Mouse (Mus musculus) spleen, adult 2 months (tissue): ENCODE data around the gene Marcksl1. TPM values are rescaled to one million over a fixed set of nuclear protein-coding genes. Genes with fewer than 3 reads are reported as not detected.
"Not testable (repeated sequence)": the region's sequence is repeated elsewhere in the genome, so short reads cannot be mapped to it uniquely, and the experiment has no call there.

Source experiments
- DNase-seq, 2 experiments: peaks; one replicate each; pipeline versions ENCODE4 v3.0.0 to v3.0.0-alpha.2; 2012 to 2021; ENCODE audit warnings: low spot score in 2 of 2, low read depth in 1 of 2
- H3K27ac ChIP-seq: fragments of 200-500 bp; 2 replicates; pipeline ENCODE4 v1.5.1; 2012; ENCODE audit warnings: low read length, inconsistent platforms; ENCODE audit not compliant: insufficient read depth
- H3K27me3 ChIP-seq: fragments of 200-500 bp; 2 replicates; pipeline ENCODE4 v1.6.1; 2012; ENCODE audit warnings: mild to moderate bottlenecking, moderate library complexity, low read length, inconsistent platforms; ENCODE audit not compliant: control insufficient read depth, insufficient read depth
- H3K36me3 ChIP-seq: fragments of 200-500 bp; 2 replicates; pipeline ENCODE4 v1.6.1; 2012; ENCODE audit warnings: mild to moderate bottlenecking, low read length, inconsistent platforms; ENCODE audit not compliant: control insufficient read depth, insufficient read depth
- H3K4me1 ChIP-seq: fragments of 200-500 bp; 2 replicates; pipeline ENCODE4 v1.6.1; 2011; ENCODE audit warnings: inconsistent platforms; ENCODE audit not compliant: control insufficient read depth, insufficient read depth, insufficient read length
- H3K4me3 ChIP-seq: fragments of 200-500 bp; 2 replicates; pipeline ENCODE4 v1.5.1; 2011; ENCODE audit warnings: mild to moderate bottlenecking, inconsistent platforms; ENCODE audit not compliant: insufficient read depth, insufficient read length; ENCODE audit errors: extremely low read depth
- CTCF ChIP-seq: fragments of 200-500 bp; IDR thresholded peaks from 2 replicates; pipeline ENCODE4 v1.5.1; 2011; ENCODE audit warnings: mild to moderate bottlenecking, inconsistent platforms; ENCODE audit not compliant: insufficient read depth, insufficient read length, insufficient replicate concordance; ENCODE audit errors: extremely low read depth
- POLR2A ChIP-seq: fragments of 200-500 bp; IDR thresholded peaks from 2 replicates; pipeline ENCODE4 v1.6.1; 2011; ENCODE audit warnings: low read depth, low read length, inconsistent platforms
- WGBS: fragments of 180-500 bp; shearing (Covaris S2); methylation state at CpG from one replicate; pipeline ENCODE4 v1.1.7; 2018; 5-methylcytosine and 5-hydroxymethylcytosine counted together
- polyA plus RNA-seq: library from polyadenylated mRNA; depleted of rRNA; stranded (reverse); fragments of >200 nt; gene quantifications from 2 replicates; pipeline ENCODE4 v1.2.3, GENCODE M21; 2012

Gene Marcksl1
- polyA plus RNA-seq, 1 experiment, result 44.0 TPM

GRCm38 (mm10) chr4:129549306-129549705 is 35.9 kb downstream of the Marcksl1 start:
- H3K4me3 ChIP-seq, result no peak overlapping the region
- peak in 1 of 2 experiments; percentile 59 for DNase-seq
- TF ChIP-seq CTCF, result no peak
- no peak for TF ChIP-seq POLR2A
- no peaks in the 10 kb centered on the region for H3K4me1 ChIP-seq
- WGBS, result 86% methylated on average over 2 of the region's 2 CpGs
- no peaks in the 10 kb centered on the region for H3K27me3 ChIP-seq
- H3K27ac ChIP-seq, result no peak overlapping the region
- H3K36me3 ChIP-seq, result 0 out of 2 replicates have a peak, but pooled peaks cover 3% of the 10 kb centered on the region

- H3K4me1 ChIP-seq, result no peaks in the 10 kb centered on the region
- no peak overlapping the region for H3K27ac ChIP-seq
- no peaks in the 10 kb centered on the region for H3K27me3 ChIP-seq
- WGBS, result 86% methylated on average over 1 of the region's 1 CpGs
- H3K4me3 ChIP-seq, result no peak overlapping the region
- 0 out of 2 replicates have a peak, but pooled peaks cover 3% of the 10 kb centered on the region for H3K36me3 ChIP-seq
- DNase-seq, result no peak
- TF ChIP-seq POLR2A, result no peak
- TF ChIP-seq CTCF, result no peak
These were observed 36.9 kb downstream of the Marcksl1 start for GRCm38 (mm10) chr4:129550295-129550694.

DNA sequence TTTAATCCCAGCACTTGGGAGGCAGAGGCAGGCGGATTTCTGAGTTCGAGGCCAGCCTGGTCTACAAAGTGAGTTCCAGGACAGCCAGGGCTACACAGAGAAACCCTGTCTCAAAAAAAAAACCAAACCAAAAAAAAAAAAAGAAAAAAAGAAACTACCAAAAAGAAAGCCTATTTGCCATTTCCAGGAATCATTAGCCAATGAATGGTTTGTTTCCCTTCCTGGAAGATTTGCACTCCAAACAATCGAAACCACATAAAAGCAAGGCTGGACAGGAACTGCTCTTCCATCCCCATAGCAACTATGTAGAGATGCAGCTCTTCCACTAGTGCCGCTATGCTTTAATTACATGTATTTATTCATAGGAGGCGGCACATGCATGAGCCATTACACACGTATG is 41.1 kb downstream of the Marcksl1 start:
- H3K27ac ChIP-seq, H3K27me3 ChIP-seq, H3K4me3 ChIP-seq, DNase-seq, H3K36me3 ChIP-seq: not testable (repeated sequence)
- peaks cover 24% of the 10 kb centered on the region; the same call in 1 of the 2 replicates for H3K4me1 ChIP-seq
- WGBS, result 86% methylated on average over 4 of the region's 6 CpGs

DNA sequence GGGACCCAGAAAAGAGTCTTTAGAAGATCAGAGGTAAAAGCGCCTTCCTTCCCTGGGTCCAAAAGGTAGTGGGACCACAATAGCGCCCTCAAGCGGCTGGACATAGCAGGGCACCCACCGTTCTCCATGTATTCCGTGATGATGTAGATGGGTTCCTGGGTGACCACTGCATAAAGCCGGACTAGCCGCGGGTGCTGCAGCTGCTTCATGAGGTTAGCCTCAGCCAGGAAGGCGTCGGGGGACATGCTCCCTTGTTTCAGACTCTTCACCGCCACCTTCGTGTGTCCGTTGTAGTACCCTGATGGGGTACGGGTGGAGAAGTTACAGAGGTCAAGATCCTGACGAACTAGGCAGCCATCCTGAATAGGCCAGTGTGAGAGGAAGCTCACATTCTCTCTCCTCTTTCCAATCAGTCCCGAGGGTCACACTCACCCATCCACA is 42.1 kb downstream of the Marcksl1 start:
- Histone ChIP-seq H3K4me1 (peaks cover 24% of the 10 kb centered on the region; the same call in 1 of the 2 replicates), H3K4me3 (peak overlapping the region; percentile 69; the same call in 1 of the 2 replicates), H3K27me3 (no peaks in the 10 kb centered on the region), H3K27ac (no peak overlapping the region), H3K36me3 (0 out of 2 replicates have a peak, but pooled peaks cover 1% of the 10 kb centered on the region)
- DNase-seq, result peak in 1 of 2 experiments; percentile 27
- WGBS, result 33% methylated on average over 16 of the region's 16 CpGs
- TF ChIP-seq POLR2A (no peak), CTCF (peak; percentile 37; the same call in 1 of the 2 replicates)

DNA sequence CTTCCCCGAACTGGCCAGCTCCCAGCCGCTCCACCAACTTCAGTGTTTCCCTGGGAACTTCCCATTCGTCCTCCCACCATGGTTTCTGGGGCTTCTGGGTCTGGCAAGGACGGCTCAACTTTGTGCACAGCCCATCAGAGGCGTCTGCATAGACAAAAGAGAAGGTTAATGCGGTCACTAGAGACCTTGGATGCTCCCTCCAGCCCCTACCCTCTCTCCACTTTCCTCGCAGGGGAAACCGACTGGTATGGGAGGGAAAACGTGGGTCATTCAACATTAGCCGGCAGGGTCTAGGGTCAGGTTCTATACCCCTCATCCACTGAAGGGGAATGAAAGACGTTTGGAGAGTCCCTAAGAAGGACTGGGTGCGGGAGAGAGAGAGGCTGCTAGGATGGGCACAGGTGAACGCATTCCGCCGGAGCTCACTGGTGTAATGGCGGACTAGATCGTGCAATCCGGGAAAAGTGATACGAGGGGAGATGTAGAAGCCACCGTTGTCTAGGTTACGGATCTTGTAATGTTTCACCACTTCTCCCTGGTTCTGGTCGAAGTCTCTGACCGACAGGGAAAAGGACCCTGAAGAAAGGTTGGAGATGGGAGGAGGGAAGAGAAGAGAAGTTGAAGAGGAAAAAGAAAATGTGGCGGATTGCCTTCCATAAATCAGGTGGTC is 42.6 kb downstream of the Marcksl1 start:
- 13% methylated on average over 24 of the region's 24 CpGs for WGBS
- Histone ChIP-seq H3K27ac (no peak overlapping the region), H3K36me3 (0 out of 2 replicates have a peak, but pooled peaks cover 1% of the 10 kb centered on the region), H3K27me3 (no peaks in the 10 kb centered on the region), H3K4me1 (peaks cover 24% of the 10 kb centered on the region; the same call in 1 of the 2 replicates), H3K4me3 (peak overlapping the region; percentile 69)
- TF ChIP-seq CTCF (no peak), POLR2A (no peak)
- no peak for DNase-seq

DNA sequence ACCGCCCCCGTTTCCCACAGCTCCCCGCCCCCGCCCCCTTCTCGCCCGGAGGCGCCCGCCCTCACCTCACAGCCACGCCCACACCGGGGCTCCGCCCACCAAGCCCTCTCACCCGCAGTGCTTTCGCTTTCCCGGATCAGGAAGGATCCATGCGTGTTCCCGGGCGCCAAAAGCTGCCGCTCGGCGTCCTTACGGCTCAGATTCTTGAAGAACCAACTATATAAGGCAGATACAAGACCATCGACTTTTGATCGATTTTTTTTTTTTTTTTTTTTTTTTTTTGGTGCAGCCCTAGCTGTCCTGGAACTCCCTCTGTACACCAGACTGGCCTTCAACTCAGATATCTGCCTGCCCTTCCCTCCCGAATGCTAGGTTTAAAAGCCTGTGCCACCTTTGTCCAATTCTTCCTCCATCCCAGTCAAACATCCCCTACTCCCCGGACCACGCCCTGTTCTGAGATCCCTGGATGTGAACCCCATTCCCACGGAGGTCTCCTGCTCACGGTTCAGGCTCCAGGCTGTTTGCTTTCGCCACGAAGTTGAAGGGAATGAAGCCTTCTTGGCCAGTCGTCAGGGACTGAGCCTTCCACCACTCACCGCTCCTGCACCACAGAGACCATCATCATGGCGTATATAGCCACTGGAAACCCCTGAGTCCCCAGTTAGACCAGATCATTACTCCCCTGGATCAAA is 43.3 kb downstream of the Marcksl1 start:
- no peaks in the 10 kb centered on the region for H3K27me3 ChIP-seq
- peaks cover 24% of the 10 kb centered on the region; the same call in 1 of the 2 replicates for H3K4me1 ChIP-seq
- no peaks in the 10 kb centered on the region for H3K36me3 ChIP-seq
- H3K27ac ChIP-seq, result peak overlapping the region; percentile 60
- peak overlapping the region; percentile 69 for H3K4me3 ChIP-seq
- TF ChIP-seq POLR2A (peak; percentile 53), CTCF (no peak)
- peak; percentile 50 to 86 for DNase-seq
- 9% methylated on average over 32 of the region's 33 CpGs for WGBS
